Mouse (Mus musculus): ENCODE measurements around the gene Mlx.
"Not testable (repeated sequence)": the region's sequence is repeated elsewhere in the genome, so short reads cannot be mapped to it uniquely, and the experiment has no call there.

DNA sequence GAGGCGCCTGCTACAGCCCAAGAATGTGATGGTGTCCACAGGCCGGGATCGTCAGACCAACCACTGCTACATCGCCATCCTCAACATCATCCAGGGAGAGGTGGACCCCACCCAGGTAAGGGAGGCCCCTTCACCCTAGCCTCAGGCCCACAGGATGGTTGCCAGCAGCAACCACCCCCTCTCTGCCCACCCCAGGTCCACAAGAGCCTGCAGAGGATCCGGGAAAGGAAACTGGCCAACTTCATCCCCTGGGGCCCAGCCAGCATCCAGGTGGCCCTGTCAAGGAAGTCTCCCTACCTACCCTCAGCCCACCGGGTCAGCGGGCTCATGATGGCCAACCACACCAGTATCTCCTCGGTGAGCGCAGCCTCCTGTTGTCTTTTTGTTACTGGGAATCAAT is 37.9 kb downstream of the Mlx start:
- TF ChIP-seq MAFK (IDR thresholded peaks at IDR 0.05; ENCODE audit: insufficient read depth, low read depth, low read length); ZNF384 (IDR thresholded peaks at IDR 0.05; ENCODE audit: low read depth, low read length): not testable (repeated sequence)
